Mouse (Mus musculus) limb, embryonic 10.5 days (tissue): ENCODE data around the gene Serpinb9b. TPM values are rescaled to one million over a fixed set of nuclear protein-coding genes. Genes with fewer than 3 reads are reported as not detected.

Experiments
- DNase-seq: peaks from one replicate; pipeline ENCODE4 v3.0.0-alpha.2; 2017; ENCODE audit warnings: low spot score
- H3K27ac ChIP-seq: fragments of 300-500 bp; sonication (generic); 2 replicates; pipeline ENCODE4 v1.5.1; 2016; ENCODE audit warnings: mild to moderate bottlenecking
- H3K27me3 ChIP-seq: fragments of 300-500 bp; sonication (generic); 2 replicates; pipeline ENCODE4 v1.6.1; 2016; ENCODE audit warnings: low read depth, mild to moderate bottlenecking; ENCODE audit not compliant: poor library complexity, severe bottlenecking
- H3K36me3 ChIP-seq: fragments of 300-500 bp; sonication (generic); 2 replicates; pipeline ENCODE4 v1.6.1; 2016; ENCODE audit warnings: mild to moderate bottlenecking, moderate library complexity
- H3K4me1 ChIP-seq: fragments of 300-500 bp; sonication (generic); 2 replicates; pipeline ENCODE4 v1.6.1; 2016
- H3K4me3 ChIP-seq: fragments of 300-500 bp; sonication (generic); 2 replicates; pipeline ENCODE4 v1.5.1; 2016; ENCODE audit warnings: mild to moderate bottlenecking, moderate library complexity
- H3K9me3 ChIP-seq: fragments of 300-500 bp; sonication (generic); replicated peaks from 2 replicates; pipeline ENCODE4 v1.6.1; 2016; ENCODE audit warnings: mild to moderate bottlenecking
- WGBS: fragments of 180-500 bp; shearing (Covaris S2); methylation state at CpG from one replicate; pipeline ENCODE4 v1.1.7; 2016; 5-methylcytosine and 5-hydroxymethylcytosine counted together
- polyA plus RNA-seq: library from polyadenylated mRNA; unstranded; fragments of >200 nt; fragmentation: Nextera tagmentation; extraction: Ambion mirVana; gene quantifications from 2 replicates; pipeline ENCODE4 v1.2.1, GENCODE M21; 2016

The Serpinb9b gene
- polyA plus RNA-seq, 1 experiment from 2014 or later, result not detected

- no peak for DNase-seq
- no peak overlapping the region for H3K4me3 ChIP-seq
- H3K9me3 ChIP-seq, result no peaks in the 10 kb centered on the region
- no peaks in the 10 kb centered on the region for H3K27me3 ChIP-seq
- H3K36me3 ChIP-seq, result no peaks in the 10 kb centered on the region
- H3K27ac ChIP-seq, result no peak overlapping the region
- H3K4me1 ChIP-seq, result no peaks in the 10 kb centered on the region
- whole genome bisulfite sequencing, result 75% methylated on average over 1 of the region's 1 CpGs
Measured at GRCm38 (mm10) chr13:33067387-33067977, 40.3 kb downstream of the Serpinb9b start.

GRCm38 (mm10) chr13:33068164-33068563 is 40.9 kb downstream of the Serpinb9b start:
- no peak for DNase-seq
- Histone ChIP-seq H3K27ac (no peak overlapping the region), H3K27me3 (no peaks in the 10 kb centered on the region), H3K4me1 (no peaks in the 10 kb centered on the region), H3K4me3 (no peak overlapping the region), H3K9me3 (no peaks in the 10 kb centered on the region), H3K36me3 (no peaks in the 10 kb centered on the region)
- WGBS, result 87% methylated on average over 3 of the region's 3 CpGs

GRCm38 (mm10) chr13:33071776-33072175 is 44.6 kb downstream of the Serpinb9b start:
- no peak overlapping the region for H3K4me3 ChIP-seq
- no peaks in the 10 kb centered on the region for H3K9me3 ChIP-seq
- H3K27ac ChIP-seq, result no peak overlapping the region
- DNase-seq, result no peak
- no peaks in the 10 kb centered on the region for H3K27me3 ChIP-seq
- no peaks in the 10 kb centered on the region for H3K4me1 ChIP-seq
- no peaks in the 10 kb centered on the region for H3K36me3 ChIP-seq
- WGBS, result 75% methylated on average over 5 of the region's 5 CpGs

GRCm38 (mm10) chr13:33074029-33074428 is 46.8 kb downstream of the Serpinb9b start:
- Histone ChIP-seq H3K4me3 (no peak overlapping the region), H3K27me3 (no peaks in the 10 kb centered on the region), H3K36me3 (no peaks in the 10 kb centered on the region), H3K9me3 (no peaks in the 10 kb centered on the region), H3K4me1 (no peaks in the 10 kb centered on the region), H3K27ac (no peak overlapping the region)
- DNase-seq, result no peak

- no peaks in the 10 kb centered on the region for H3K27me3 ChIP-seq
- H3K4me3 ChIP-seq, result no peak overlapping the region
- H3K4me1 ChIP-seq, result no peaks in the 10 kb centered on the region
- no peaks in the 10 kb centered on the region for H3K9me3 ChIP-seq
- no peaks in the 10 kb centered on the region for H3K36me3 ChIP-seq
- DNase-seq, result no peak
- no peak overlapping the region for H3K27ac ChIP-seq
- WGBS, result 78% methylated on average over 3 of the region's 3 CpGs
Measured at GRCm38 (mm10) chr13:33076247-33076646, 49.0 kb downstream of the Serpinb9b start.

GRCm38 (mm10) chr13:33077026-33077685 is 49.9 kb downstream of the Serpinb9b start:
- H3K27me3 ChIP-seq, result no peaks in the 10 kb centered on the region
- H3K9me3 ChIP-seq, result no peaks in the 10 kb centered on the region
- no peaks in the 10 kb centered on the region for H3K36me3 ChIP-seq
- no peak overlapping the region for H3K27ac ChIP-seq
- DNase-seq, result no peak
- no peaks in the 10 kb centered on the region for H3K4me1 ChIP-seq
- 89% methylated on average over 10 of the region's 10 CpGs for WGBS
- no peak overlapping the region for H3K4me3 ChIP-seq

GRCm38 (mm10) chr13:33078056-33078705 is 51.0 kb downstream of the Serpinb9b start, which contains the start of gene Serpinb1b:
Serpinb1b (plus strand) TSS chr13:33078575.
- H3K4me3 ChIP-seq, result no peak within 1 kb of the TSS
- H3K4me1 ChIP-seq, result no peaks in the 10 kb centered on the region
- no peaks in the 10 kb centered on the region for H3K36me3 ChIP-seq
- 57% methylated on average over 3 of the region's 3 CpGs for WGBS
- no peak for DNase-seq
- no peaks in the 10 kb centered on the region for H3K9me3 ChIP-seq
- H3K27me3 ChIP-seq, result no peaks in the 10 kb centered on the region
- no peak within 1 kb of the TSS for H3K27ac ChIP-seq

GRCm38 (mm10) chr13:33079391-33079790 is 52.2 kb downstream of the Serpinb9b start:
- Histone ChIP-seq H3K4me3 (no peak overlapping the region), H3K27me3 (no peaks in the 10 kb centered on the region), H3K4me1 (no peaks in the 10 kb centered on the region), H3K9me3 (no peaks in the 10 kb centered on the region), H3K27ac (no peak overlapping the region), H3K36me3 (no peaks in the 10 kb centered on the region)
- 26% methylated on average over 6 of the region's 6 CpGs for WGBS
- DNase-seq, result no peak

- Histone ChIP-seq H3K27me3 (no peaks in the 10 kb centered on the region), H3K4me1 (no peaks in the 10 kb centered on the region), H3K36me3 (no peaks in the 10 kb centered on the region), H3K27ac (no peak overlapping the region), H3K4me3 (no peak overlapping the region), H3K9me3 (no peaks in the 10 kb centered on the region)
- no peak for DNase-seq
- 21% methylated on average over 3 of the region's 3 CpGs for WGBS
Measured at GRCm38 (mm10) chr13:33080356-33080755, 53.1 kb downstream of the Serpinb9b start.

- Histone ChIP-seq H3K36me3 (no peaks in the 10 kb centered on the region), H3K4me3 (no peak overlapping the region), H3K9me3 (peaks cover 4% of the 10 kb centered on the region; the same call in 1 of the 2 replicates), H3K4me1 (no peaks in the 10 kb centered on the region), H3K27me3 (no peaks in the 10 kb centered on the region), H3K27ac (no peak overlapping the region)
- no peak for DNase-seq
- 63% methylated on average over 2 of the region's 2 CpGs for WGBS
Measured at GRCm38 (mm10) chr13:33083834-33084233, 56.6 kb downstream of the Serpinb9b start.

GRCm38 (mm10) chr13:33084975-33085694 is 57.9 kb downstream of the Serpinb9b start:
- Histone ChIP-seq H3K4me1 (no peaks in the 10 kb centered on the region), H3K36me3 (no peaks in the 10 kb centered on the region), H3K27me3 (no peaks in the 10 kb centered on the region), H3K9me3 (peaks cover 5% of the 10 kb centered on the region; the same call in 1 of the 2 replicates), H3K4me3 (no peak overlapping the region), H3K27ac (no peak overlapping the region)
- DNase-seq, result no peak
- 81% methylated on average over 5 of the region's 5 CpGs for WGBS

- H3K9me3 ChIP-seq, result peaks cover 5% of the 10 kb centered on the region; the same call in 1 of the 2 replicates
- H3K27me3 ChIP-seq, result no peaks in the 10 kb centered on the region
- H3K4me3 ChIP-seq, result no peak overlapping the region
- no peak for DNase-seq
- no peaks in the 10 kb centered on the region for H3K4me1 ChIP-seq
- H3K27ac ChIP-seq, result no peak overlapping the region
- no peaks in the 10 kb centered on the region for H3K36me3 ChIP-seq
Measured at GRCm38 (mm10) chr13:33085695-33086432, 58.6 kb downstream of the Serpinb9b start.
